Mouse (Mus musculus): ENCODE data around the gene Tff3.

The Tff3 gene

DNA sequence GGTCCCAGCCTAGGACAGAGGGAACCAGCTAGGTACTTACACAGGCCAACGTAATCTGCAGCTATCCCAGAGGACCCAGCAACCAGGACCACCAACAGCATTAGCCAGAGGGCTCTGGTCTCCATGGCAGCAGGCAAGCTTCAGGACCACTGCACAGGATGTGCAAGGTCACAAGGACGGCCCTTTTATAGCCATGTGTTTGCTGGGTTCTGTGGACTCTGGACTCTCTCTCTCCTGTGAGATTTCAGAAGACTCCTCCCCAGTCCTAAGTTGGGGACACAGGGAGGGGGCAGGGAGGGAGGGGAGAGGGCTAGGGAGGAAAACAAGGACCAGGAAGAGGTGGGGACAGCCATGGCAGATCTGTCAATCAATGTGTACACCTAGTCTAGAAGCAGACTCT lies at the start of gene Tff3:
Gene Tff3 (minus strand): TSS at position 195 of the 400 bp plus-strand sequence.
- no peak for DNase-seq (ENCODE audit: low read depth, low spot score)

GRCm38 (mm10) chr17:31176321-31176720 lies 46.9 kb upstream of the Tff3 start:
- DNase-seq (ENCODE audit: low read depth, low spot score) = no peak

DNA sequence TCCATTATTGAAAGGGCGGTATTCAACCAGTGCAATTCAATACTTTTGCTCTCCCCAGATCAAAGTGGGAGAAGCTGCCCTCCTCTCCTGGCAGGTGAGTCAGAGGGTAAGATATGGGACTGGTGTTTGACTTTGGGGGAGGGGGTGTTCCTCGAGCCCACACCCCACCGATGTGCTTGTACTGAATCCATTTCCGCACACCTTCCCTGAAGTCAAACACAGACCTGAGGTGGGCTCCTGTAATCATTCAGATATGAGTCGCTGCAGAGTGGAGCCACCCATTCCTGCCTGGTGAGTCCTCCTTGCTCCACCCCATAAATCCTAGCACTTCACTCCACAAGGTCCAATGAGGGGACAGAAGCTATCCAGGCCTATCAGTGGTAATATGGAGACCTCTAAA lies 40.4 kb upstream of the Tff3 start:
- DNase-seq (ENCODE audit: low read depth, low spot score) = no peak

GRCm38 (mm10) chr17:31165127-31165526 lies 35.7 kb upstream of the Tff3 start, which contains the start of gene Tff1:
Gene Tff1, minus strand, starts transcription at chr17:31165277.
- no peak for DNase-seq (ENCODE audit: low read depth, low spot score)

DNA sequence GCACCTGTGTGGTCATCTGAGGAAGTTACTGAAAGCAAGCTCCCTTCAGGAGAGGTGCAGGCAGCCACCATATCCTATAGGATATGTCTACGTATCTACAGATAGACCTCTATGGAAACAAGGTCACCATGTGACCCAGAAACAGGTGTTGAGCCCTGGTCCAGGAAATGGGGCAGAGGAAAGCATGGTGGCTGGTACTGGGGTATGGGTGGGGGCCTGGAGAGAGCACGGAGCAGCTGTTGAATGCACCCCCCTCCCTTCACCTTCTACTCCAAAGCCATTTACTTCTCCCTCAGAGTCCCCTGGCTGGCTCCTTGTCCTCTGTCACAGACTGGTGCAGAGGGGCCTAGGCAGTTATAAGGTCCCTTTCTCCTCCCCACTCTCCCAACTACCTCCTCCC lies 34.4 kb upstream of the Tff3 start:
- no peak for DNase-seq (ENCODE audit: low read depth, low spot score)

GRCm38 (mm10) chr17:31162607-31163006 lies 33.2 kb upstream of the Tff3 start:
- DNase-seq (ENCODE audit: low read depth, low spot score) = no peak

DNA sequence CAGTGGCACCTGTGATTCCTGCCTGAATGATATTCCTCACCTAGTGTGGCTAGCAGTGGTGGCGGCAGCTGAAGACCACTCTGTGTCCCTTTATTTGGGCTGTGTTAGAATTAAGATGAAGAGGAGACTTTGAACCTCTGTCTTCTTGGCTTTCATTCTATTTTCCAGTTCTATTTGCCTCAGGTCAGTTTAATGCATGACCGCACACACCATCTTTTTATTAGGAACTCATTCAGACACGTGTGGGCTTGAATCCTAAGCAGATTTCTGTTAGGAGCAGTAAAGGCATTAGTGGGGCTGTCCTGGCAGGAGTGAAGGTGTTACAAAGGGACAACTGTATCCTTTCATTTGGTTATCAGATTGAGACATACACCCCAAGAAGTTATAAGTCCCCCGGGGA lies 30.8 kb upstream of the Tff3 start:
- no peak for DNase-seq (ENCODE audit: low read depth, low spot score)

- no peak for DNase-seq (ENCODE audit: low read depth, low spot score)
These were observed 28.5 kb upstream of the Tff3 start for GRCm38 (mm10) chr17:31157921-31158320.

DNA sequence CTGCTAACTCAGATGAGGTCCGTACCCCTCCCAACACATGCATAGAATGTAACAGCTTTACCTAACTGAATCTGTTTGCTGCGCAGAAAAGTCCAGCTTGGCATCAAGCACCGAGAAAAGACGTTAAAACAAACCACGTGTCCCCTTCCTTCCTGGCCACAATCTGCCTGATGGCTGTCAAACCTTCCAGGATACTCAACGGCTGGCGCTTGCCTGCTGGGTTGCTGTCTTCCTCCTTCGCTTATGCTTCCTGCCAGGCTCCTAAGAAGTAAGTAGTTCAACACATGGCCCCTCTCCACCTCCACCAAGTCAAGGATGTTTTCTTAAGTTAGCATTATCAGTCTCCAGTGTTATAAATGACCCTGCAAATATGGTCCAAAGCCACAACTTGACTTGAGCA lies 24.3 kb upstream of the Tff3 start:
- no peak for DNase-seq (ENCODE audit: low read depth, low spot score)

- DNase-seq (ENCODE audit: low read depth, low spot score) = no peak
These were observed 23.6 kb upstream of the Tff3 start for GRCm38 (mm10) chr17:31152966-31153499.

- no peak for DNase-seq (ENCODE audit: low read depth, low spot score)
These were observed 23.1 kb upstream of the Tff3 start for GRCm38 (mm10) chr17:31152512-31152911.

GRCm38 (mm10) chr17:31145998-31146397 lies 16.6 kb upstream of the Tff3 start:
- DNase-seq (ENCODE audit: low read depth, low spot score) = no peak

DNA sequence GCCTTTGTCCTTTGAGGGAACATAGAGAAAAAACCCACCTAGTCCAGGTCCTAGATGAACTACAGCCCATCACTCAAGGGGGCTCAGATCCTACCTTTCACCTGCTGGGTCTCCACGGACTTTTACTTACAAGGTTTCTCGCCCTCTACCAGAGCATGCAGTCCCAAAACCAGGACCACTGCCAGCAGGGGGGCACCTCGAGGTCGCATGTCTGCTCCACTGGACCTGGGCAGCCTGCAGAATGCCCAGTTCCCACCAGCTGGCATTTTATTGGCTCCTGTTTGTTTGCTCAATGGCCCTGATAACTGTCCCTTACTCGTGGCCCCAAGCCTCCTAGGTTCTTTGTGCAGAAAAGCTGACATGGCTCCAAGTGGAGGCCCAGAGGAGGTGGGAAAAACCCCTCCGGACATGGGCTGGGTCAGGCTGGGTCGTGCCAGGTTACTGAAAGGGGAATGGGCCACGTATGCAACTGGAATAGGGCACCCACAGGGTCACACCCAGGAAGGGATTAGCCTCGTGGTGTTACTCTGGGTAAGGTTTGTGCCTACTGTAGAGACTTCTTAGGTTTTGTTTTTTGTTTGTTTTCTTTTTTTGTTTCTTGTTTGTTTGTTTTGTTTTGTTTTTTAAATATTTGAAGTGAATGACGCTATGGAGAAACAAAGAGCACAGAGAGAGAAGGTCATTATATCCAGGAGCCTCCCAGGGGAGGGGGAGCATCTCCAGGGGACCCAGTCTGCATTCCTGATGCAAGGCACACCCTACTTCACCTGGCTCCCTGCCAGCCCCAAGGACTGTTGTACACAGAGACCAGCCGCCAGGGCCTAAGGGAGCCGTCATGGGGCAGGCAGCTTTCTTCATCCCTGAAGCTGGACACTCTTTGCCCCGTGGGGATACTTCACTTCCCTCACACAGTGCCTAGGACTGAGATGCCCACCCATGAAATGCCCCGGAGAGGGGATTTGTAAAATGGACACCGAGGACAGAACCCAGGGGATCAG lies 14.9 kb upstream of the Tff3 start, which contains the start of gene Tff2:
Gene Tff2 (minus strand): TSS at position 243 of the 998 bp plus-strand sequence.
- no peak for DNase-seq (ENCODE audit: low read depth, low spot score)

GRCm38 (mm10) chr17:31142116-31142515 lies 12.7 kb upstream of the Tff3 start:
- DNase-seq (ENCODE audit: low read depth, low spot score) = no peak

GRCm38 (mm10) chr17:31138398-31138797 lies 9.0 kb upstream of the Tff3 start:
- DNase-seq (ENCODE audit: low read depth, low spot score) = peak; percentile 46

DNA sequence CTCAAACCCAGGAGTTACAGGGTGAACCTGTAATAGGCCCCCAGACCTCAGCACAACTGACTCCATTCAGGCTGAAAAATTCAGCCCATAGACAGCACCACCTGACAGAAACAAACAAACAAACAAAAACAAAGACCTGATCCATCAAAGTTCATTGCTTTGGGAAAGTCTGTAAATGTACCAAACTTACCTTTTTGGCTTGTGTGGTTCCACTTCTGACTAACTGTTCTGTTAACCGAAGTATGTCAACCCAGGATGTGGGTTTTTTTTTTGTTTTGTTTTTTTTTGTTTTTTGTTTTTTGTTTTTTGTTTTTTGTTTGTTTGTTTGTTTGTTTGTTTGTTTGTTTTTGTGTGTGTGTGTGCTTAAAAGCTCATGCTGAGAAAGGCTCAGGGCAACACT lies 7.4 kb upstream of the Tff3 start:
- DNase-seq (ENCODE audit: low read depth, low spot score) = no peak

- DNase-seq (ENCODE audit: low read depth, low spot score) = no peak
These were observed 6.8 kb upstream of the Tff3 start for GRCm38 (mm10) chr17:31136291-31136690.

DNA sequence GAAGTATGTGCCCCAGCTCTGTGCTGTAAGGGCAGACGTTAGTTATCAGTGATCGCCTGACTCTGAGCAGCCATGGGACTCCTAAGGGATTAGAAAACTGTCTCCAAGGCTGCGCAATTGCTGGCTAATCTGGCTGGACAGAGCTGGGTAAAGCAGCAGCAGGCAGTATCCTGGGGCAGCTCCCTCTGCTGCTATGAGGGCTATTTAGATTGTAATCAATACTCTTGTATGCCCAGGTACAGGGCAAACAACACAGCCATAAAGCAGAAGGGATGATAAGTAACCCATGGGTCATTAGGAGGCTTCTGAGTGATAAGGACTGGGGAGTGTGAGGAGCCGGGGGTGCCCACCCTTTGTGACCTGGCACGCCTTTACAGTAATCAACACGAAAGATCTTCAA lies 5.5 kb upstream of the Tff3 start:
- DNase-seq (ENCODE audit: low read depth, low spot score) = no peak

- no peak for DNase-seq (ENCODE audit: low read depth, low spot score)
These were observed 4.3 kb upstream of the Tff3 start for GRCm38 (mm10) chr17:31133776-31134175.

GRCm38 (mm10) chr17:31131269-31131821 lies 1.9 kb upstream of the Tff3 start:
- DNase-seq (ENCODE audit: low read depth, low spot score) = no peak

- no peak for DNase-seq (ENCODE audit: low read depth, low spot score)
These were observed 633 bp downstream of the Tff3 start for GRCm38 (mm10) chr17:31128708-31129318.

Data from skeletal muscle tissue, adult 2 months (tissue).